Mouse (Mus musculus): ENCODE measurements around the gene Exoc3l4. TPM values are rescaled to one million over a fixed set of nuclear protein-coding genes. Genes with fewer than 3 reads are reported as not detected.

The Exoc3l4 gene
- polyA plus RNA-seq, 1 experiment from 2014 or later = 5.2 TPM

- Histone ChIP-seq H3K27ac (no peak overlapping the region), H3K9me3 (no peaks in the 10 kb centered on the region), H3K4me1 (peaks cover 10% of the 10 kb centered on the region; the same call in 1 of the 2 replicates), H3K27me3 (ENCODE audit: poor library complexity, severe bottlenecking) (no peaks in the 10 kb centered on the region), H3K4me3 (no peak overlapping the region), H3K36me3 (replicated peaks) (no peaks in the 10 kb centered on the region)
- DNase-seq (ENCODE audit: extremely low spot score, low spot score) = no peak
- 88% methylated on average over 13 of the region's 13 CpGs for WGBS
Measured at GRCm38 (mm10) chr12:111385883-111386641, 30.8 kb upstream of the Exoc3l4 start.

- DNase-seq (ENCODE audit: extremely low spot score, low spot score) = no peak
- H3K9me3 ChIP-seq = no peaks in the 10 kb centered on the region
- 0 out of 2 replicates have a peak overlapping the region, but pooled peaks have one; percentile 7 for H3K27ac ChIP-seq
- peaks cover 10% of the 10 kb centered on the region; the same call in 1 of the 2 replicates for H3K4me1 ChIP-seq
- H3K36me3 ChIP-seq (replicated peaks) = no peaks in the 10 kb centered on the region
- H3K27me3 ChIP-seq (ENCODE audit: poor library complexity, severe bottlenecking) = no peaks in the 10 kb centered on the region
- 77% methylated on average over 8 of the region's 8 CpGs for whole genome bisulfite sequencing
- no peak overlapping the region for H3K4me3 ChIP-seq
Measured at GRCm38 (mm10) chr12:111386642-111387120, 30.1 kb upstream of the Exoc3l4 start.

GRCm38 (mm10) chr12:111387146-111387545 lies 29.7 kb upstream of the Exoc3l4 start:
- WGBS = 86% methylated on average over 4 of the region's 4 CpGs
- peaks cover 10% of the 10 kb centered on the region; the same call in 1 of the 2 replicates for H3K4me1 ChIP-seq
- H3K36me3 ChIP-seq (replicated peaks) = no peaks in the 10 kb centered on the region
- no peaks in the 10 kb centered on the region for H3K9me3 ChIP-seq
- no peak for DNase-seq (ENCODE audit: extremely low spot score, low spot score)
- no peak overlapping the region for H3K4me3 ChIP-seq
- no peaks in the 10 kb centered on the region for H3K27me3 ChIP-seq (ENCODE audit: poor library complexity, severe bottlenecking)
- H3K27ac ChIP-seq = 0 out of 2 replicates have a peak overlapping the region, but pooled peaks have one; percentile 7

- Histone ChIP-seq H3K27me3 (ENCODE audit: poor library complexity, severe bottlenecking) (no peaks in the 10 kb centered on the region), H3K4me1 (no peaks in the 10 kb centered on the region), H3K4me3 (no peak overlapping the region), H3K36me3 (replicated peaks) (no peaks in the 10 kb centered on the region), H3K9me3 (no peaks in the 10 kb centered on the region), H3K27ac (no peak overlapping the region)
- 80% methylated on average over 6 of the region's 6 CpGs for WGBS
- DNase-seq (ENCODE audit: extremely low spot score, low spot score) = no peak
Measured at GRCm38 (mm10) chr12:111394008-111394407, 22.8 kb upstream of the Exoc3l4 start.

GRCm38 (mm10) chr12:111396997-111397396 lies 19.8 kb upstream of the Exoc3l4 start:
- H3K4me3 ChIP-seq = no peak overlapping the region
- H3K4me1 ChIP-seq = peaks cover 5% of the 10 kb centered on the region
- peaks cover 5% of the 10 kb centered on the region for H3K27me3 ChIP-seq (ENCODE audit: poor library complexity, severe bottlenecking)
- 77% methylated on average over 5 of the region's 5 CpGs for WGBS
- no peaks in the 10 kb centered on the region for H3K36me3 ChIP-seq (replicated peaks)
- DNase-seq (ENCODE audit: extremely low spot score, low spot score) = no peak
- H3K27ac ChIP-seq = no peak overlapping the region
- H3K9me3 ChIP-seq = no peaks in the 10 kb centered on the region

- Histone ChIP-seq H3K36me3 (replicated peaks) (no peaks in the 10 kb centered on the region), H3K4me1 (peaks cover 12% of the 10 kb centered on the region), H3K27ac (0 out of 2 replicates have a peak overlapping the region, but pooled peaks have one; percentile 25), H3K4me3 (no peak overlapping the region), H3K27me3 (ENCODE audit: poor library complexity, severe bottlenecking) (peaks cover 29% of the 10 kb centered on the region), H3K9me3 (no peaks in the 10 kb centered on the region)
- peak; percentile 75 for DNase-seq (ENCODE audit: extremely low spot score, low spot score)
- WGBS = 24% methylated on average over 15 of the region's 15 CpGs
Measured at GRCm38 (mm10) chr12:111401454-111402184, 15.2 kb upstream of the Exoc3l4 start.

- H3K4me1 ChIP-seq = peaks cover 29% of the 10 kb centered on the region
Measured at GRCm38 (mm10) chr12:111404880-111405279, 11.9 kb upstream of the Exoc3l4 start.

GRCm38 (mm10) chr12:111406622-111407021 lies 10.2 kb upstream of the Exoc3l4 start, which contains the start of gene Lbhd2:
TSS of gene Lbhd2 (plus strand) at chr12:111406809.
- 3% methylated on average over 24 of the region's 24 CpGs for WGBS
- Histone ChIP-seq H3K4me1 (peaks cover 34% of the 10 kb centered on the region), H3K9me3 (no peaks in the 10 kb centered on the region), H3K36me3 (replicated peaks) (no peaks in the 10 kb centered on the region), H3K27me3 (ENCODE audit: poor library complexity, severe bottlenecking) (peaks cover 78% of the 10 kb centered on the region), H3K4me3 (peak within 1 kb of the TSS; percentile 32), H3K27ac (no peak within 1 kb of the TSS)
- no peak for DNase-seq (ENCODE audit: extremely low spot score, low spot score)

More at GRCm38 (mm10) chr12:111404880-111405279, 11.9 kb upstream of the Exoc3l4 start:
- no peak for DNase-seq (ENCODE audit: extremely low spot score, low spot score)
- Histone ChIP-seq H3K36me3 (replicated peaks) (no peaks in the 10 kb centered on the region), H3K9me3 (no peaks in the 10 kb centered on the region), H3K27me3 (ENCODE audit: poor library complexity, severe bottlenecking) (peaks cover 62% of the 10 kb centered on the region), H3K4me3 (no peak overlapping the region), H3K27ac (no peak overlapping the region)
- WGBS = 72% methylated on average over 10 of the region's 10 CpGs

GRCm38 (mm10) chr12:111409583-111409982 lies 7.2 kb upstream of the Exoc3l4 start:
- DNase-seq (ENCODE audit: extremely low spot score, low spot score) = no peak
- peaks cover 40% of the 10 kb centered on the region for H3K4me1 ChIP-seq
- H3K27ac ChIP-seq = peak overlapping the region; percentile 18
- 15% methylated on average over 5 of the region's 5 CpGs for WGBS
- H3K9me3 ChIP-seq = no peaks in the 10 kb centered on the region
- H3K36me3 ChIP-seq (replicated peaks) = no peaks in the 10 kb centered on the region
- H3K4me3 ChIP-seq = no peak overlapping the region
- H3K27me3 ChIP-seq (ENCODE audit: poor library complexity, severe bottlenecking) = peaks cover 78% of the 10 kb centered on the region

- no peak overlapping the region for H3K27ac ChIP-seq
- H3K9me3 ChIP-seq = no peaks in the 10 kb centered on the region
- H3K27me3 ChIP-seq (ENCODE audit: poor library complexity, severe bottlenecking) = peaks cover 82% of the 10 kb centered on the region
- H3K36me3 ChIP-seq (replicated peaks) = no peaks in the 10 kb centered on the region
- 79% methylated on average over 8 of the region's 8 CpGs for WGBS
- DNase-seq (ENCODE audit: extremely low spot score, low spot score) = no peak
- H3K4me1 ChIP-seq = peaks cover 43% of the 10 kb centered on the region
- H3K4me3 ChIP-seq = no peak overlapping the region
Measured at GRCm38 (mm10) chr12:111411631-111412355, 5.0 kb upstream of the Exoc3l4 start.

- DNase-seq (ENCODE audit: extremely low spot score, low spot score) = no peak
- 21% methylated on average over 12 of the region's 12 CpGs for WGBS
- peak overlapping the region; percentile 49 for H3K4me3 ChIP-seq
- no peaks in the 10 kb centered on the region for H3K9me3 ChIP-seq
- peaks cover 47% of the 10 kb centered on the region for H3K4me1 ChIP-seq
- peak overlapping the region; percentile 73 for H3K27ac ChIP-seq
- no peaks in the 10 kb centered on the region for H3K36me3 ChIP-seq (replicated peaks)
- H3K27me3 ChIP-seq (ENCODE audit: poor library complexity, severe bottlenecking) = peaks cover 82% of the 10 kb centered on the region
Measured at GRCm38 (mm10) chr12:111412581-111413284, 4.1 kb upstream of the Exoc3l4 start.

- WGBS = under 1% methylated on average over 21 of the region's 21 CpGs
- peaks cover 82% of the 10 kb centered on the region for H3K27me3 ChIP-seq (ENCODE audit: poor library complexity, severe bottlenecking)
Measured at GRCm38 (mm10) chr12:111413300-111413699, 3.5 kb upstream of the Exoc3l4 start.

More at GRCm38 (mm10) chr12:111413300-111413699, 3.5 kb upstream of the Exoc3l4 start:
- Histone ChIP-seq H3K4me3 (peak overlapping the region; percentile 49), H3K36me3 (replicated peaks) (no peaks in the 10 kb centered on the region), H3K9me3 (no peaks in the 10 kb centered on the region), H3K27ac (peak overlapping the region; percentile 73), H3K4me1 (peaks cover 51% of the 10 kb centered on the region)
- DNase-seq (ENCODE audit: extremely low spot score, low spot score) = peak; percentile 89

All from forebrain, embryonic 10.5 days (tissue).